ENCODE assay signal across 23 mouse cellular contexts in genomic region chr5:150146612-150147011, GRCm38 (mm10). TPM values are rescaled to one million over a fixed set of nuclear protein-coding genes. Genes with fewer than 3 reads are reported as not detected.
DNase-seq lines count a peak whose midpoint lies in the region; ATAC-seq and TF ChIP-seq lines count a peak whose summit lies in the region.
"Had no signal": no experiment of that assay in that cellular context is flagged by ENCODE, and none has a peak within 500 bp of the region (broad histone marks: within the 10 kb centered on the region; RNA-seq: fewer than 3 reads in every experiment).

No protein-coding gene starts in this region.

- peaks cover 7% of the 10 kb centered on the region for H3K4me1 ChIP-seq in cortical plate, adult 2 months (ENCODE audit: control insufficient read depth, insufficient read depth, low read length)
- no peaks in the 10 kb centered on the region for H3K4me1 ChIP-seq in kidney, embryonic 14.5 days (ENCODE audit: control insufficient read depth, insufficient read depth, low read length)
- H3K4me1 ChIP-seq: forebrain, embryonic 10.5 days; forebrain, embryonic 13.5 days had no signal

- TF ChIP-seq POLR2A in cortical plate, adult 2 months (IDR thresholded peaks at IDR 0.05; ENCODE audit: extremely low read depth, insufficient read depth, low read length) = no peak

- no peak for TF ChIP-seq CTCF in layer of hippocampus, adult 2 months (conservative IDR thresholded peaks at IDR 0.05)
- TF ChIP-seq CTCF in cortical plate, adult 2 months (IDR thresholded peaks at IDR 0.05; ENCODE audit: extremely low read depth, insufficient read depth, low read length) = no peak

- H3K27me3 ChIP-seq in kidney, embryonic 14.5 days (ENCODE audit: control insufficient read depth, insufficient read depth, low read length) = no peaks in the 10 kb centered on the region
- H3K27me3 ChIP-seq: embryonic facial prominence, embryonic 13.5 days; embryonic facial prominence, embryonic 15.5 days; forebrain, embryonic 13.5 days; forebrain, embryonic 15.5 days had no signal

- ATAC-seq in frontal cortex, adult (ENCODE audit: low TSS enrichment) = peak; percentile 39
- ATAC-seq in monocyte, adult 5-6 weeks (replicated peaks; ENCODE audit: insufficient number of reproducible peaks, low FRiP score, low TSS enrichment, poor library complexity, severe bottlenecking) = no peak
- ATAC-seq in kidney, embryonic 14.5 days (ENCODE audit: low FRiP score, low TSS enrichment) = no peak
- ATAC-seq: forebrain, embryonic 13.5 days; forebrain, embryonic 15.5 days had no signal

- H3K27ac ChIP-seq in layer of hippocampus, adult 2 months = peak overlapping the region; percentile 46
- peak overlapping the region; percentile 56; the same call in 1 of the 2 replicates for H3K27ac ChIP-seq in cortical plate, adult 2 months (ENCODE audit: insufficient read depth, low read length)
- no peak overlapping the region for H3K27ac ChIP-seq in kidney, embryonic 14.5 days (ENCODE audit: low read depth, low read length)
- H3K27ac ChIP-seq: embryonic facial prominence, embryonic 13.5 days; embryonic facial prominence, embryonic 15.5 days; forebrain, embryonic 10.5 days; forebrain, embryonic 13.5 days; forebrain, embryonic 15.5 days had no signal

- H3K36me3 ChIP-seq in kidney, embryonic 14.5 days (ENCODE audit: control insufficient read depth, insufficient read depth, low read length) = no peaks in the 10 kb centered on the region
- H3K36me3 ChIP-seq: embryonic facial prominence, embryonic 13.5 days; embryonic facial prominence, embryonic 15.5 days; forebrain, embryonic 10.5 days; forebrain, embryonic 15.5 days had no signal

- no peak for DNase-seq in frontal cortex, postnatal 36 days (ENCODE audit: low spot score in 2 of 2)
- DNase-seq in layer of hippocampus, adult 2 months (ENCODE audit: low spot score in 2 of 2) = no peak
- DNase-seq in layer of hippocampus, adult 11-12 months (ENCODE audit: low spot score) = no peak
- peak; percentile 68 for DNase-seq in brain, adult 2 months (ENCODE audit: low read depth, low spot score)
- DNase-seq: adrenal gland, adult 2 months; adrenal gland, postnatal 10 days; adrenal gland, postnatal 25 days; cerebellum, adult 11-12 months; cerebellum, adult 2 months; cerebellum, adult 9-10 months; cerebellum, postnatal 10 days; cerebellum, postnatal 25 days; embryo, embryonic 11 days had no signal

- H3K4me2 ChIP-seq in kidney, embryonic 14.5 days (replicated peaks; ENCODE audit: low read depth, low read length) = no peak overlapping the region
- H3K4me2 ChIP-seq: embryonic facial prominence, embryonic 13.5 days; embryonic facial prominence, embryonic 15.5 days; forebrain, embryonic 13.5 days; forebrain, embryonic 15.5 days had no signal

- WGBS in kidney, embryonic 14.5 days = 87% methylated on average over 4 of the region's 4 CpGs

- H3K9me3 ChIP-seq in kidney, embryonic 14.5 days (ENCODE audit: control insufficient read depth, low read length) = no peaks in the 10 kb centered on the region
- H3K9me3 ChIP-seq: embryonic facial prominence, embryonic 13.5 days; embryonic facial prominence, embryonic 15.5 days; forebrain, embryonic 10.5 days; forebrain, embryonic 13.5 days; forebrain, embryonic 15.5 days had no signal

- no peak overlapping the region for H3K9ac ChIP-seq in kidney, embryonic 14.5 days (ENCODE audit: low read depth, low read length)
- H3K9ac ChIP-seq: embryonic facial prominence, embryonic 13.5 days; embryonic facial prominence, embryonic 15.5 days; forebrain, embryonic 13.5 days; forebrain, embryonic 15.5 days had no signal

- no peak overlapping the region for H3K4me3 ChIP-seq in layer of hippocampus, adult 2 months
- H3K4me3 ChIP-seq in cortical plate, adult 2 months (ENCODE audit: insufficient read depth, low read length) = no peak overlapping the region
- H3K4me3 ChIP-seq in kidney, embryonic 14.5 days (ENCODE audit: low read length) = no peak overlapping the region
- H3K4me3 ChIP-seq: embryonic facial prominence, embryonic 13.5 days; embryonic facial prominence, embryonic 15.5 days; erythroblast, embryonic 14.5 days; forebrain, embryonic 10.5 days; forebrain, embryonic 13.5 days; forebrain, embryonic 15.5 days had no signal

RNA-seq across cellular contexts. Expression of gene Fry, which starts 28.2 kb away (rescaled TPM):
- 100 to 1,000 TPM; 215 to 246 TPM for total RNA-seq in layer of hippocampus, adult 2 months (2021)
- 78.6 and 79.3 TPM in 2 replicates for polyA plus RNA-seq in cortical plate, adult 2 months (2012; rRNA removed)
- total RNA-seq in monocyte, adult 5-6 weeks (2017) = 41.4 to 79.7 TPM (median 51.4 TPM) in 3 replicates
- polyA plus RNA-seq in kidney, embryonic 14.5 days (2014; fragmentation: Nextera tagmentation; extraction: Ambion mirVana) = 5.5 and 8.0 TPM in 2 replicates
